Mouse (Mus musculus) embryonic facial prominence, embryonic 11.5 days (tissue): ENCODE data around the gene Igsf3. TPM values are rescaled to one million over a fixed set of nuclear protein-coding genes. Genes with fewer than 3 reads are reported as not detected.

ENCODE experiments used
- ATAC-seq: fragments of 200-750 bp; cut with Nextera tagmentation; replicated peaks from 2 replicates; pipeline ENCODE4 v1.8.0; 2017; ENCODE audit warnings: low read depth; ENCODE audit not compliant: insufficient number of reproducible peaks, low FRiP score, low TSS enrichment
- DNase-seq: peaks from one replicate; pipeline ENCODE4 v3.0.0-alpha.2; 2015; ENCODE audit warnings: low spot score
- H3K27ac ChIP-seq: fragments of 300-500 bp; sonication (generic); replicated peaks from 2 replicates; pipeline ENCODE4 v1.5.1; 2014; ENCODE audit warnings: mild to moderate bottlenecking, low read depth, low read length, control low read depth
- H3K27me3 ChIP-seq: fragments of 300-500 bp; sonication (generic); 2 replicates; pipeline ENCODE4 v1.6.1; 2014; ENCODE audit warnings: mild to moderate bottlenecking, low read length, moderate library complexity, mixed read lengths; ENCODE audit not compliant: control insufficient read depth, insufficient read depth
- H3K36me3 ChIP-seq: fragments of 300-500 bp; sonication (generic); replicated peaks from 2 replicates; pipeline ENCODE4 v1.6.1; 2014; ENCODE audit warnings: low read depth, mild to moderate bottlenecking, low read length, moderate library complexity, mixed read lengths; ENCODE audit not compliant: control insufficient read depth, insufficient read depth
- H3K4me1 ChIP-seq: fragments of 300-500 bp; sonication (generic); 2 replicates; pipeline ENCODE4 v1.6.1; 2014; ENCODE audit warnings: low read length, mixed read lengths; ENCODE audit not compliant: control insufficient read depth, insufficient read depth
- H3K4me2 ChIP-seq: fragments of 300-500 bp; sonication (generic); 2 replicates; pipeline ENCODE4 v1.6.1; 2014; ENCODE audit warnings: low read depth, mild to moderate bottlenecking, control low read depth, low read length, moderate library complexity
- H3K4me3 ChIP-seq: fragments of 300-500 bp; sonication (generic); 2 replicates; pipeline ENCODE4 v1.5.1; 2014; ENCODE audit warnings: low read depth, low read length, control low read depth
- H3K9ac ChIP-seq: fragments of 300-500 bp; sonication (generic); replicated peaks from 2 replicates; pipeline ENCODE4 v1.6.1; 2014; ENCODE audit warnings: mild to moderate bottlenecking, control low read depth, low read length
- H3K9me3 ChIP-seq: fragments of 300-500 bp; sonication (generic); replicated peaks from 2 replicates; pipeline ENCODE4 v1.6.1; 2016; ENCODE audit warnings: mild to moderate bottlenecking, low read length, inconsistent platforms, mixed read lengths; ENCODE audit not compliant: control insufficient read depth
- WGBS: fragments of 180-500 bp; shearing (Covaris S2); extraction: QIAGEN DNeasy Blood & Tissue Kit; methylation state at CpG from one replicate; pipeline ENCODE4 v1.1.7; 2014; 5-methylcytosine and 5-hydroxymethylcytosine counted together
- polyA plus RNA-seq: library from polyadenylated mRNA; unstranded; fragments of >200 nt; fragmentation: Nextera tagmentation; extraction: Ambion mirVana; gene quantifications from 2 replicates; pipeline ENCODE4 v1.2.1, GENCODE M21; 2014

The Igsf3 gene
- polyA plus RNA-seq, 1 experiment from 2014 or later = 40.6 TPM

- WGBS = 92% methylated on average over 6 of the region's 6 CpGs
- ATAC-seq (no peak), DNase-seq (no peak)
- Histone ChIP-seq H3K4me3 (no peak overlapping the region), H3K27ac (no peak overlapping the region), H3K9ac (no peak overlapping the region), H3K4me2 (no peak overlapping the region), H3K9me3 (no peaks in the 10 kb centered on the region), H3K36me3 (no peaks in the 10 kb centered on the region), H3K27me3 (no peaks in the 10 kb centered on the region), H3K4me1 (peaks cover 46% of the 10 kb centered on the region)
Measured at GRCm38 (mm10) chr3:101391991-101392390, 15.1 kb downstream of the Igsf3 start.

GRCm38 (mm10) chr3:101393103-101393644 is 16.3 kb downstream of the Igsf3 start:
- peak overlapping the region; percentile 97; the same call in 1 of the 2 replicates for H3K27ac ChIP-seq
- peaks cover 51% of the 10 kb centered on the region for H3K4me1 ChIP-seq
- WGBS = 76% methylated on average over 6 of the region's 6 CpGs

GRCm38 (mm10) chr3:101393659-101394539 is 17.0 kb downstream of the Igsf3 start:
- Histone ChIP-seq H3K4me2 (no peak overlapping the region; the same call in 1 of the 2 replicates), H3K36me3 (no peaks in the 10 kb centered on the region), H3K9ac (0 out of 2 replicates have a peak overlapping the region, but pooled peaks have one; percentile 14), H3K4me3 (no peak overlapping the region), H3K27ac (peak overlapping the region; percentile 97), H3K9me3 (no peaks in the 10 kb centered on the region), H3K27me3 (no peaks in the 10 kb centered on the region), H3K4me1 (peaks cover 51% of the 10 kb centered on the region)
- no peak for DNase-seq
- WGBS = 44% methylated on average over 19 of the region's 19 CpGs
- ATAC-seq = no peak

More at GRCm38 (mm10) chr3:101393103-101393644, 16.3 kb downstream of the Igsf3 start:
- Histone ChIP-seq H3K9ac (no peak overlapping the region), H3K9me3 (no peaks in the 10 kb centered on the region), H3K27me3 (no peaks in the 10 kb centered on the region), H3K4me2 (no peak overlapping the region), H3K36me3 (no peaks in the 10 kb centered on the region), H3K4me3 (no peak overlapping the region)
- ATAC-seq (no peak), DNase-seq (no peak)

GRCm38 (mm10) chr3:101395341-101395740 is 18.5 kb downstream of the Igsf3 start:
- no peaks in the 10 kb centered on the region for H3K27me3 ChIP-seq
- H3K4me1 ChIP-seq = peaks cover 55% of the 10 kb centered on the region
- no peaks in the 10 kb centered on the region for H3K36me3 ChIP-seq
- H3K4me2 ChIP-seq = peak overlapping the region; percentile 11; the same call in 1 of the 2 replicates
- peak overlapping the region; percentile 43 for H3K9ac ChIP-seq
- no peak overlapping the region for H3K4me3 ChIP-seq
- 12% methylated on average over 5 of the region's 5 CpGs for WGBS
- ATAC-seq (peak; percentile 39; the same call in 1 of the 2 replicates), DNase-seq (peak; percentile 93)
- H3K9me3 ChIP-seq = no peaks in the 10 kb centered on the region
- peak overlapping the region; percentile 97 for H3K27ac ChIP-seq

GRCm38 (mm10) chr3:101396061-101396460 is 19.2 kb downstream of the Igsf3 start:
- Histone ChIP-seq H3K27ac (peak overlapping the region; percentile 97), H3K36me3 (no peaks in the 10 kb centered on the region), H3K4me2 (no peak overlapping the region), H3K9me3 (no peaks in the 10 kb centered on the region), H3K9ac (peak overlapping the region; percentile 14), H3K4me3 (no peak overlapping the region), H3K4me1 (peaks cover 55% of the 10 kb centered on the region), H3K27me3 (no peaks in the 10 kb centered on the region)
- DNase-seq = no peak
- WGBS = 72% methylated on average over 3 of the region's 3 CpGs
- no peak for ATAC-seq

GRCm38 (mm10) chr3:101396726-101397263 is 19.9 kb downstream of the Igsf3 start:
- DNase-seq = no peak
- 12% methylated on average over 13 of the region's 13 CpGs for WGBS
- Histone ChIP-seq H3K9me3 (no peaks in the 10 kb centered on the region), H3K4me3 (no peak overlapping the region), H3K4me2 (no peak overlapping the region), H3K27me3 (no peaks in the 10 kb centered on the region), H3K9ac (no peak overlapping the region), H3K27ac (peak overlapping the region; percentile 97), H3K36me3 (no peaks in the 10 kb centered on the region), H3K4me1 (peaks cover 55% of the 10 kb centered on the region)
- no peak for ATAC-seq

GRCm38 (mm10) chr3:101397422-101397821 is 20.5 kb downstream of the Igsf3 start:
- ATAC-seq (no peak), DNase-seq (no peak)
- Histone ChIP-seq H3K9ac (no peak overlapping the region), H3K4me2 (no peak overlapping the region), H3K9me3 (no peaks in the 10 kb centered on the region), H3K27me3 (no peaks in the 10 kb centered on the region), H3K4me1 (peaks cover 55% of the 10 kb centered on the region), H3K27ac (peak overlapping the region; percentile 97), H3K36me3 (no peaks in the 10 kb centered on the region), H3K4me3 (no peak overlapping the region)
- 37% methylated on average over 4 of the region's 4 CpGs for WGBS
